Mouse (Mus musculus): ENCODE results near the gene Pop7. TPM values are rescaled to one million over a fixed set of nuclear protein-coding genes. Genes with fewer than 3 reads are reported as not detected.

Gene Pop7
- polyA plus RNA-seq, 1 experiment = 10.2 TPM

DNA sequence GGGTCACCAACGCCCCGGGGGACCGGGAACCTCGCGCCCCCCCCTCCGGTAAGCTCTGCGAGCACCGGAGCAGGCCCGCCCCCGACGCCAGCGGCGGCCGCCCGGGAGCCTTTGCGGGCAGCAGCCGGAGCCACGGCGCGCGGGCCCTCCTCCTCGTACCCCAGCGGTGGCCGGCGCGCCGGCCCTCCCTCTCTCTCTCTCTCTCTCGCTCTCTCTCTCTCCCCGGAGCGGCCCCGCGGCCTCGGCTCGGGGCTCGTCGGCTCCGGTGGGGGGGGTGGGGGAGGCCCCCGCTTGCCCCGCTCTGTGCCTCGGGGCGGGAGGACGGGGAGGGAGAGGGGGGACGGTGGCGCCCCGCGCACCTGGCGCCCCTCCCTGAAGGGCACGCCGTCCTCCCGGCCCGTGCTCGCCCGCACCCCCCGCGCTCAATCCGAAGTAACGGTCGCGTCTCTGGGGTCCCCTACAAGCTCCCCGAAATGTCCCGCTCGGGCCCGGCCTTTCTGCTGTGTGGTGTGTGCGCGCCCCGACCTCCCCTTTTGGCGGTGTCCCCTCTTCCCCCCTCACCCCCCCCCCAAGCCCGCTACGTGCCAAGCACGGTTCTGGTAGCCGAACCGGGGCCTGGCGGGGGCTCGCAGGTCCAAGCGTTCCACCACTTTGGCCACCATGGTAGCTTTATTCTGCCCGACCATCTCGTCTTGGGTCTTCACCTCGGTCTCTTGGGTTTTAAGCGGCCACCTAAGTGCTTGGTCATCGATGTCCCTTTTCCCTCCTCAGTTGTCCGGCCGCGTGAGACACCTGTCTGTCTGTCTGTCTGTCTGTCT, 8.5 kb upstream of the Pop7 start:
- TF ChIP-seq CTCF (IDR thresholded peaks at IDR 0.05; ENCODE audit: control insufficient read depth, insufficient read depth, insufficient replicate concordance, low read depth, low read length) (no peak), POLR2A (IDR thresholded peaks at IDR 0.05; ENCODE audit: control insufficient read depth, low read depth, low read length) (0 out of 2 replicates have a peak, but pooled peaks have one; percentile 2)
- no peaks in the 10 kb centered on the region for H3K36me3 ChIP-seq (ENCODE audit: control insufficient read depth, insufficient read depth, low read length)
- peak overlapping the region; percentile 75 for H3K4me3 ChIP-seq (ENCODE audit: control insufficient read depth, low read depth, low read length)
- H3K4me1 ChIP-seq (ENCODE audit: control insufficient read depth, insufficient read depth, low read length) = no peaks in the 10 kb centered on the region; the same call in none of the 2 replicates
- no peaks in the 10 kb centered on the region for H3K27me3 ChIP-seq (ENCODE audit: control insufficient read depth, insufficient read depth, low read length)
- peak overlapping the region; percentile 56 for H3K27ac ChIP-seq (ENCODE audit: control insufficient read depth, insufficient read depth, low read depth, low read length)

DNA sequence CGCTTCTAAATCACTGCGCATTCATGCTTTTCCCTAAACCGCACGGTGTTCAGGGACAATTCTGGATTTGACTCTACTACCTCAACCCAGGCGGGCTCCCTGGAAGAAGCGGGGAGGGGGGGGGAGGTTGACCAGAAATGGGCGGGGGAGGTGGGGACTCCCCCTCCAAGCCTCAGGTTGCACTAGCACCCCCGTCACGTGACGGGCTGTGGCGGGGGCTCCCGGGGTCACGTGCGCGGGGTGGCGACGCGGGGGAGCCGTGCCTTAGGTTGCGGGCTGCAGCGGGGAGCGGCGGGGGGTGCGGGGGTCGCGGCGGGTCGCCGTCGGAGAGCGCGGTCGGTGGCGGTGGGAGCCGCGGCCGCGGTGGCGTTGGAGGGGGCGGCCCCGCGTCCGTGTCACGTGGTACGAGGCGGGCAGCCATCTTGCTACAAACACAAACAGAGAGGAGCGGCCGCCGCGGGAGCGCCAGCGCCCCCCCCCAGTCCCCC, 7.7 kb upstream of the Pop7 start:
- TF ChIP-seq POLR2A (IDR thresholded peaks at IDR 0.05; ENCODE audit: control insufficient read depth, low read depth, low read length) (0 out of 2 replicates have a peak, but pooled peaks have one; percentile 9), CTCF (IDR thresholded peaks at IDR 0.05; ENCODE audit: control insufficient read depth, insufficient read depth, insufficient replicate concordance, low read depth, low read length) (no peak)
- no peaks in the 10 kb centered on the region for H3K36me3 ChIP-seq (ENCODE audit: control insufficient read depth, insufficient read depth, low read length)
- peak overlapping the region; percentile 75 for H3K4me3 ChIP-seq (ENCODE audit: control insufficient read depth, low read depth, low read length)
- no peaks in the 10 kb centered on the region; the same call in none of the 2 replicates for H3K4me1 ChIP-seq (ENCODE audit: control insufficient read depth, insufficient read depth, low read length)
- no peaks in the 10 kb centered on the region for H3K27me3 ChIP-seq (ENCODE audit: control insufficient read depth, insufficient read depth, low read length)
- H3K27ac ChIP-seq (ENCODE audit: control insufficient read depth, insufficient read depth, low read depth, low read length) = no peak overlapping the region

GRCm38 (mm10) chr5:137504041-137504440, 1.7 kb upstream of the Pop7 start:
- no peak for TF ChIP-seq POLR2A (IDR thresholded peaks at IDR 0.05; ENCODE audit: control insufficient read depth, low read depth, low read length)
- Histone ChIP-seq H3K36me3 (ENCODE audit: control insufficient read depth, insufficient read depth, low read length) (no peaks in the 10 kb centered on the region), H3K4me3 (ENCODE audit: control insufficient read depth, low read depth, low read length) (no peak overlapping the region), H3K27ac (ENCODE audit: control insufficient read depth, insufficient read depth, low read depth, low read length) (no peak overlapping the region), H3K27me3 (ENCODE audit: control insufficient read depth, insufficient read depth, low read length) (no peaks in the 10 kb centered on the region), H3K4me1 (ENCODE audit: control insufficient read depth, insufficient read depth, low read length) (peaks cover 9% of the 10 kb centered on the region)

- H3K27ac ChIP-seq (ENCODE audit: control insufficient read depth, insufficient read depth, low read depth, low read length) = peak overlapping the region; percentile 91
- peaks cover 9% of the 10 kb centered on the region for H3K4me1 ChIP-seq (ENCODE audit: control insufficient read depth, insufficient read depth, low read length)
- peak overlapping the region; percentile 87 for H3K4me3 ChIP-seq (ENCODE audit: control insufficient read depth, low read depth, low read length)
- H3K36me3 ChIP-seq (ENCODE audit: control insufficient read depth, insufficient read depth, low read length) = no peaks in the 10 kb centered on the region
- no peak; the same call in none of the 2 replicates for TF ChIP-seq POLR2A (IDR thresholded peaks at IDR 0.05; ENCODE audit: control insufficient read depth, low read depth, low read length)
- TF ChIP-seq CTCF (IDR thresholded peaks at IDR 0.05; ENCODE audit: control insufficient read depth, insufficient read depth, insufficient replicate concordance, low read depth, low read length) = peak; percentile 77; the same call in 1 of the 2 replicates
- no peaks in the 10 kb centered on the region for H3K27me3 ChIP-seq (ENCODE audit: control insufficient read depth, insufficient read depth, low read length)
Measured at GRCm38 (mm10) chr5:137502667-137503110, 371 bp upstream of the Pop7 start.

DNA sequence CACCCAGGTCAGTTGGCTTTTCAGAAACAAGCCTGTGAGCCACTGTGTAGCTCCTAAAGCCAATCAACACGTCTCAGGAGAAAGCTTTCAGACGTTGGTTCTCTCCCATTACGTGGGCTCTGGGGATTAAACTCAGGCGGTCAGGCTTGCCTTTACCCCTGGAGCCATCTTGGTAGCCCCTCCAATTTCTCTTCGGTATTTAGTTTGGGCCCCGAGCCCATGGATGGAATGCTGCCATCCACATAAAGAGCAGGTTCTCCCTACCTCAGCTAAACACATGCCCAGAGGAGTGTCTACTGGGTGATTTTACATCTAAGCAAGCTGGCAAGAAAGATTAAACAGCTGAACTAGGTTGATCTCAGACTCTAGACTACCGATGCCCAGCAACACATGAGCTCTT, 2.1 kb downstream of the Pop7 start:
- no peak overlapping the region for H3K4me3 ChIP-seq (ENCODE audit: control insufficient read depth, low read depth, low read length)
- H3K36me3 ChIP-seq (ENCODE audit: control insufficient read depth, insufficient read depth, low read length) = no peaks in the 10 kb centered on the region
- TF ChIP-seq POLR2A (IDR thresholded peaks at IDR 0.05; ENCODE audit: control insufficient read depth, low read depth, low read length) (no peak), CTCF (IDR thresholded peaks at IDR 0.05; ENCODE audit: control insufficient read depth, insufficient read depth, insufficient replicate concordance, low read depth, low read length) (no peak)
- no peak overlapping the region for H3K27ac ChIP-seq (ENCODE audit: control insufficient read depth, insufficient read depth, low read depth, low read length)
- no peaks in the 10 kb centered on the region for H3K27me3 ChIP-seq (ENCODE audit: control insufficient read depth, insufficient read depth, low read length)
- H3K4me1 ChIP-seq (ENCODE audit: control insufficient read depth, insufficient read depth, low read length) = peaks cover 9% of the 10 kb centered on the region

- Histone ChIP-seq H3K4me1 (ENCODE audit: control insufficient read depth, insufficient read depth, low read length) (peaks cover 6% of the 10 kb centered on the region), H3K4me3 (ENCODE audit: control insufficient read depth, low read depth, low read length) (no peak overlapping the region), H3K27me3 (ENCODE audit: control insufficient read depth, insufficient read depth, low read length) (no peaks in the 10 kb centered on the region), H3K36me3 (ENCODE audit: control insufficient read depth, insufficient read depth, low read length) (no peaks in the 10 kb centered on the region), H3K27ac (ENCODE audit: control insufficient read depth, insufficient read depth, low read depth, low read length) (no peak overlapping the region)
- TF ChIP-seq POLR2A (IDR thresholded peaks at IDR 0.05; ENCODE audit: control insufficient read depth, low read depth, low read length) (no peak), CTCF (IDR thresholded peaks at IDR 0.05; ENCODE audit: control insufficient read depth, insufficient read depth, insufficient replicate concordance, low read depth, low read length) (no peak)
Measured at GRCm38 (mm10) chr5:137493831-137494230, 8.5 kb downstream of the Pop7 start.

DNA sequence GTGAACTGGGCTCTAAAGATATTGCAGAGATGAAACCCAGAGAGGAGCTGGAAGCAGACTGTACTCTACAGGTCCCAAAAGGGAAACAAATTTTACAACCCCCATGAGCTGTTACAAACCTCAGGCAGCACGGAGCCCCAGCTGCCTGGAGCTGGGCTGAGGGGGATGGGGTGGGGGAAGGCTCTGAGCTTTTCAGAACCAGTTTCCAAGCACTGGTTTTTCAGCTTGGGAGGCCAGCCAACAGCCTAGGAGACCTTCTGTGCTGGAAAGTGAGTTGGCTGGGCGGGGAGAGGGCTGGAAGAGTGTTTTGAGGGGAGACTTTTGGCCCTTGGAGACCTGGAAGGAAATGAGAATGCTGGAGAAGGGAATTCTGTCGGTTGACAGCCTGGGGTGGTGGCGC, 10.8 kb downstream of the Pop7 start:
- Histone ChIP-seq H3K4me3 (ENCODE audit: control insufficient read depth, low read depth, low read length) (no peak overlapping the region), H3K36me3 (ENCODE audit: control insufficient read depth, insufficient read depth, low read length) (no peaks in the 10 kb centered on the region), H3K27ac (ENCODE audit: control insufficient read depth, insufficient read depth, low read depth, low read length) (no peak overlapping the region), H3K4me1 (ENCODE audit: control insufficient read depth, insufficient read depth, low read length) (peaks cover 6% of the 10 kb centered on the region), H3K27me3 (ENCODE audit: control insufficient read depth, insufficient read depth, low read length) (no peaks in the 10 kb centered on the region)
- no peak for TF ChIP-seq CTCF (IDR thresholded peaks at IDR 0.05; ENCODE audit: control insufficient read depth, insufficient read depth, insufficient replicate concordance, low read depth, low read length)
- no peak for TF ChIP-seq POLR2A (IDR thresholded peaks at IDR 0.05; ENCODE audit: control insufficient read depth, low read depth, low read length)
